25 mouse cellular contexts compared by ENCODE assay signal in the genomic region with DNA sequence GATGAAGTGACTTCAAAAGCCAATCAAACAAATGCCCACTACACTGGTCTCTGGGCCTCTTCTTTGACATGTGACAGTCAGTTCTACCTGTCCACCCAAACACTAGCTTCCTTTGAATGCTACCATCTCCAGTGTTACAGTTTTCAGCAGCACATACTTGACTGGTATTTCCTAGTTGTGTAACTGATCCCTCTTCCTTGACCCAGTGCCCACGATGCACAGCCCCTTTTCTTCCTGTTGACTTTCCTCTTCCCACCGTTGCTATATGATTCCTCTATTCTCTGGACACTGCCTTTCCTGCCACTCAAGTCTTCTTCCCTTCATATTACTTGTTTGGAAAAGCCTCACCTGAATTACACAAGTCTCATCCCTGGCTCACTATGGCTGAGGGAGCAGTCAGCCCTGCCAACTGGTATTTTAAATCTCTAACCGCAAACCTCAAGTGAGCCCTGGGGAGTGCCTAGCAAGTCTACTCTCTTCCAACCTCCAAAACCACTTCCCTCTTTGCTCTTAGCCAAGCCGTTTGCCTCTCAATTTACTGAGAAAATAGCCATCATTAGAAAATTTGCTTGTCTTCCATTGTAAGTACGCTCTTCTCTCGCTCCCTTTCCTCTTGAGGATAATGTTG.
DNase-seq lines count a peak whose midpoint lies in the region; TF ChIP-seq lines count a peak whose summit lies in the region.
"Had no signal": no experiment of that assay in that cellular context is flagged by ENCODE, and none has a peak within 500 bp of the region (broad histone marks: within the 10 kb centered on the region; RNA-seq: fewer than 3 reads in every experiment).

No protein-coding gene starts in this region.

- peak; percentile 2 for DNase-seq in thymus, postnatal 0 days (ENCODE audit: low spot score)
- no peak for DNase-seq in thymus, adult 2 months
- peak; percentile 25 for DNase-seq in NIH3T3 (ENCODE audit: low read depth)
- peak; percentile 38 for DNase-seq in gonadal fat pad, adult 2 months (ENCODE audit: low read depth)
- DNase-seq in natural killer cell, adult 2 months (ENCODE audit: low spot score in 2 of 2) = peak; percentile 1 to 4
- no peak for DNase-seq in retina, embryonic 14.5 days (ENCODE audit: low spot score)
- no peak for DNase-seq in limb, embryonic 10.5 days (ENCODE audit: low spot score)
- no peak for DNase-seq in layer of hippocampus, adult 11-12 months (ENCODE audit: low spot score)
- DNase-seq: adrenal gland, postnatal 25 days; cerebellum, adult 9-10 months; forebrain, postnatal 0 days; gastrocnemius, postnatal 25 days; kidney, adult 8-10 months; kidney, postnatal 14 days; lung, adult 2 months; midbrain, embryonic 14.5 days; thymus, postnatal 25 days had no signal

- no peaks in the 10 kb centered on the region for H3K4me1 ChIP-seq in thymus, adult 2 months (replicated peaks; ENCODE audit: control insufficient read depth, insufficient read depth, low read length)
- no peaks in the 10 kb centered on the region for H3K4me1 ChIP-seq in limb, embryonic 10.5 days
- H3K4me1 ChIP-seq: embryonic facial prominence, embryonic 12.5 days; heart, embryonic 10.5 days; hindbrain, embryonic 10.5 days; intestine, embryonic 15.5 days; limb, embryonic 13.5 days; liver, embryonic 12.5 days; neural tube, embryonic 13.5 days had no signal

- TF ChIP-seq CTCF in thymus, adult 2 months (IDR thresholded peaks at IDR 0.05; ENCODE audit: borderline replicate concordance, control insufficient read depth, extremely low read depth, insufficient read depth, low read length, poor library complexity) = no peak

- H3K9me3 ChIP-seq in limb, embryonic 10.5 days (replicated peaks) = no peaks in the 10 kb centered on the region
- H3K9me3 ChIP-seq: embryonic facial prominence, embryonic 12.5 days; heart, embryonic 10.5 days; hindbrain, embryonic 10.5 days; intestine, embryonic 15.5 days; limb, embryonic 13.5 days; liver, embryonic 12.5 days; neural tube, embryonic 13.5 days had no signal

- no peaks in the 10 kb centered on the region for H3K27me3 ChIP-seq in thymus, adult 2 months (ENCODE audit: control insufficient read depth, insufficient read depth, low read length)
- no peaks in the 10 kb centered on the region for H3K27me3 ChIP-seq in limb, embryonic 10.5 days (ENCODE audit: low read depth, poor library complexity, severe bottlenecking)
- H3K27me3 ChIP-seq: embryonic facial prominence, embryonic 12.5 days; intestine, embryonic 15.5 days; limb, embryonic 13.5 days; neural tube, embryonic 13.5 days had no signal

- H3K4me3 ChIP-seq in thymus, adult 2 months (ENCODE audit: control insufficient read depth, insufficient read depth, low read length) = no peak overlapping the region
- no peak overlapping the region for H3K4me3 ChIP-seq in limb, embryonic 10.5 days
- H3K4me3 ChIP-seq: embryonic facial prominence, embryonic 12.5 days; heart, embryonic 10.5 days; hindbrain, embryonic 10.5 days; intestine, embryonic 15.5 days; layer of hippocampus, adult 2 months; limb, embryonic 13.5 days; liver, embryonic 12.5 days; neural tube, embryonic 13.5 days had no signal

- H3K27ac ChIP-seq in thymus, adult 2 months (ENCODE audit: control insufficient read depth, insufficient read depth, low read length) = no peak overlapping the region
- H3K27ac ChIP-seq in limb, embryonic 10.5 days = no peak overlapping the region
- H3K27ac ChIP-seq: embryonic facial prominence, embryonic 12.5 days; heart, embryonic 10.5 days; hindbrain, embryonic 10.5 days; intestine, embryonic 15.5 days; layer of hippocampus, adult 2 months; limb, embryonic 13.5 days; liver, embryonic 12.5 days; neural tube, embryonic 13.5 days had no signal

- WGBS in thymus, adult 2 months = 2% methylated on average over 6 of the region's 6 CpGs
- 91% methylated on average over 6 of the region's 6 CpGs for WGBS in limb, embryonic 10.5 days

- no peak for TF ChIP-seq POLR2A in thymus, adult 2 months (IDR thresholded peaks at IDR 0.05; ENCODE audit: control insufficient read depth, extremely low read depth, insufficient read depth, low read length, poor library complexity)

- H3K36me3 ChIP-seq in thymus, adult 2 months (ENCODE audit: control insufficient read depth, insufficient read depth, low read length) = no peaks in the 10 kb centered on the region
- no peaks in the 10 kb centered on the region for H3K36me3 ChIP-seq in limb, embryonic 10.5 days
- H3K36me3 ChIP-seq: embryonic facial prominence, embryonic 12.5 days; heart, embryonic 10.5 days; hindbrain, embryonic 10.5 days; intestine, embryonic 15.5 days; limb, embryonic 13.5 days; liver, embryonic 12.5 days; neural tube, embryonic 13.5 days had no signal

Comparison
In these comparisons a context has a peak if more than half of its experiments do, and no peak if none do; other contexts are left out.
1. DNase-seq: peak in thymus, postnatal 0 days (single experiment), NIH3T3 (single experiment), gonadal fat pad, adult 2 months (single experiment) and natural killer cell, adult 2 months (2 of 2); none in thymus, adult 2 months (single experiment), retina, embryonic 14.5 days (single experiment), limb, embryonic 10.5 days (single experiment) and layer of hippocampus, adult 11-12 months (single experiment).